Mouse (Mus musculus): Measurements from ENCODE around the gene Qrich1. TPM values are rescaled to one million over a fixed set of nuclear protein-coding genes. Genes with fewer than 3 reads are reported as not detected.
A peak's percentile ranks its signal among the peaks of the same experiment; 100 is the strongest.

The Qrich1 gene
- total and polyA plus RNA-seq, 2 experiments from 2014 or later, result 109 to 240 TPM

DNA sequence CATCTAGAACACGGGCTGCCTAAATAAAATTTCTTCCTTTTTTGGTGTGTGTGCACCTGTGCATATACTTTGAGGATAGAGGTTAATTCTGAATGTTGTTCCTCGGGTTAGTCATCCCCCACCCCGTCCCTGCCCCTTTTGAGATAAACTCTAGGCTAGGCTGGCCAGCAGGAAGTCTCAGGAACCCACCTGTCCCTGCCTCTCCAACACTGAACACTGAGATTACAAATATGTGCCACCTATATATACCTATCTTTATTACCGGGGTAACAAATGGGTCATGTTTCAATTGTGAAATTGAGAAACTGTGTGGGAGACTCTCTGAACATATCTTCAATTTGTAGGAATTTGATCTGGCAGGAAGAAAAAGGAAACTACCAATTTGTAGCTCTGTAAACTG, 92.3 kb downstream of the Qrich1 start:
- Histone ChIP-seq H3K4me2 (ENCODE audit: low read depth, low read length, poor library complexity, severe bottlenecking) (no peak overlapping the region), H3K4me1 (ENCODE audit: insufficient read depth, low read length) (no peaks in the 10 kb centered on the region), H3K27ac (ENCODE audit: low read depth, low read length) (no peak overlapping the region), H3K9ac (replicated peaks; ENCODE audit: low read length, poor library complexity, severe bottlenecking) (no peak overlapping the region), H3K9me3 (ENCODE audit: low read length) (no peaks in the 10 kb centered on the region), H3K27me3 (ENCODE audit: insufficient read depth, low read length) (no peaks in the 10 kb centered on the region), H3K36me3 (ENCODE audit: insufficient read depth, low read length) (peaks cover 69% of the 10 kb centered on the region), H3K4me3 (ENCODE audit: low read depth, low read length) (no peak overlapping the region)
- WGBS, result 95% methylated on average over 4 of the region's 4 CpGs
- TF ChIP-seq CTCF (IDR thresholded peaks at IDR 0.05), result no peak
- no peak for ATAC-seq (ENCODE audit: low FRiP score)
- no peak for DNase-seq (ENCODE audit: low spot score)

MicroRNAs within 50 kb of the gene (microRNA counts, 519-probe panel; counts per million panel counts)
- 3,794 counts per million, percentile 79 among the panel's probes with 10 or more counts for microRNA mmu-miR-191
- 2,067 counts per million, percentile 65 among the panel's probes with 10 or more counts for microRNA mmu-miR-425

Small RNA genes within 50 kb of the gene (microRNA-seq; reads per million reads assigned to microRNA genes)
- gene Gm24083 (ENCODE audit: borderline number of aligned reads) (not detected), gene Mir191 (ENCODE audit: borderline number of aligned reads) (not detected), gene Mir425 (ENCODE audit: borderline number of aligned reads) (1,230 reads per million, percentile 77 among the genes with 10 or more reads in this experiment)

Other genes starting within 250 kb of the Qrich1 start
- gene Nicn1, start 226.4 kb upstream of the Qrich1 start, total RNA-seq (2014; rRNA removed), result 80.7 and 107 TPM in 2 replicates
- gene Nicn1, start 226.4 kb upstream of the Qrich1 start, polyA plus RNA-seq (2015; fragmentation: Nextera tagmentation; extraction: Ambion mirVana), result 122 and 142 TPM in 2 replicates
- 27.7 and 30.2 TPM in 2 replicates for gene Amt, start 220.0 kb upstream of the Qrich1 start, total RNA-seq (2014; rRNA removed)
- 28.1 and 30.9 TPM in 2 replicates for gene Amt, start 220.0 kb upstream of the Qrich1 start, polyA plus RNA-seq (2015; fragmentation: Nextera tagmentation; extraction: Ambion mirVana)
- gene Rhoa, start 210.7 kb upstream of the Qrich1 start, total RNA-seq (2014; rRNA removed), result 120 and 124 TPM in 2 replicates
- 242 and 252 TPM in 2 replicates for gene Rhoa, start 210.7 kb upstream of the Qrich1 start, polyA plus RNA-seq (2015; fragmentation: Nextera tagmentation; extraction: Ambion mirVana)
- gene Tcta, start 210.6 kb upstream of the Qrich1 start, total RNA-seq (2014; rRNA removed), result 59.8 and 61.2 TPM in 2 replicates
- gene Tcta, start 210.6 kb upstream of the Qrich1 start, polyA plus RNA-seq (2015; fragmentation: Nextera tagmentation; extraction: Ambion mirVana), result 76.3 and 79.8 TPM in 2 replicates
- gene Gpx1, start 177.9 kb upstream of the Qrich1 start, total RNA-seq (2014; rRNA removed), result 225 and 226 TPM in 2 replicates
- gene Gpx1, start 177.9 kb upstream of the Qrich1 start, polyA plus RNA-seq (2015; fragmentation: Nextera tagmentation; extraction: Ambion mirVana), result 430 and 447 TPM in 2 replicates
- gene Usp4, start 169.0 kb upstream of the Qrich1 start, total RNA-seq (2014; rRNA removed), result 114 and 132 TPM in 2 replicates
- gene Usp4, start 169.0 kb upstream of the Qrich1 start, polyA plus RNA-seq (2015; fragmentation: Nextera tagmentation; extraction: Ambion mirVana), result 102 and 106 TPM in 2 replicates
- 2.1 and 3.0 TPM in 2 replicates for gene 1700102P08Rik, start 124.0 kb upstream of the Qrich1 start, total RNA-seq (2014; rRNA removed)
- 0.99 and 1.4 TPM in 2 replicates for gene 1700102P08Rik, start 124.0 kb upstream of the Qrich1 start, polyA plus RNA-seq (2015; fragmentation: Nextera tagmentation; extraction: Ambion mirVana)
- gene Ccdc36, start 88.3 kb upstream of the Qrich1 start, total RNA-seq (2014; rRNA removed), result 1.5 and 2.0 TPM in 2 replicates
- 1.9 TPM in 2 replicates for gene Ccdc36, start 88.3 kb upstream of the Qrich1 start, polyA plus RNA-seq (2015; fragmentation: Nextera tagmentation; extraction: Ambion mirVana)
- gene BC048562, start 80.3 kb upstream of the Qrich1 start, total RNA-seq (2014; rRNA removed), result not detected in 2 replicates
- gene BC048562, start 80.3 kb upstream of the Qrich1 start, polyA plus RNA-seq (2015; fragmentation: Nextera tagmentation; extraction: Ambion mirVana), result not detected in 2 replicates
- gene Ccdc71, start 56.3 kb upstream of the Qrich1 start, total RNA-seq (2014; rRNA removed), result 37.3 and 39.8 TPM in 2 replicates
- gene Ccdc71, start 56.3 kb upstream of the Qrich1 start, polyA plus RNA-seq (2015; fragmentation: Nextera tagmentation; extraction: Ambion mirVana), result 56.8 and 61.2 TPM in 2 replicates
- gene Klhdc8b, start 55.2 kb upstream of the Qrich1 start, total RNA-seq (2014; rRNA removed), result 82.4 and 86.3 TPM in 2 replicates
- 56.1 and 59.2 TPM in 2 replicates for gene Klhdc8b, start 55.2 kb upstream of the Qrich1 start, polyA plus RNA-seq (2015; fragmentation: Nextera tagmentation; extraction: Ambion mirVana)
- gene Lamb2, start 37.1 kb upstream of the Qrich1 start, total RNA-seq (2014; rRNA removed), result 56.5 and 169 TPM in 2 replicates
- gene Lamb2, start 37.1 kb upstream of the Qrich1 start, polyA plus RNA-seq (2015; fragmentation: Nextera tagmentation; extraction: Ambion mirVana), result 15.8 and 18.5 TPM in 2 replicates
- 86.5 and 113 TPM in 2 replicates for gene Usp19, start 26.2 kb upstream of the Qrich1 start, total RNA-seq (2014; rRNA removed)
- gene Usp19, start 26.2 kb upstream of the Qrich1 start, polyA plus RNA-seq (2015; fragmentation: Nextera tagmentation; extraction: Ambion mirVana), result 48.2 and 50.7 TPM in 2 replicates
- gene Qars, start 9.1 kb upstream of the Qrich1 start, total RNA-seq (2014; rRNA removed), result 107 and 146 TPM in 2 replicates
- gene Qars, start 9.1 kb upstream of the Qrich1 start, polyA plus RNA-seq (2015; fragmentation: Nextera tagmentation; extraction: Ambion mirVana), result 62.0 and 62.6 TPM in 2 replicates
- gene Impdh2, start 43.5 kb downstream of the Qrich1 start, total RNA-seq (2014; rRNA removed), result 81.3 and 81.7 TPM in 2 replicates
- 93.7 and 96.6 TPM in 2 replicates for gene Impdh2, start 43.5 kb downstream of the Qrich1 start, polyA plus RNA-seq (2015; fragmentation: Nextera tagmentation; extraction: Ambion mirVana)
- gene Ndufaf3, start 50.6 kb downstream of the Qrich1 start, total RNA-seq (2014; rRNA removed), result 56.9 and 62.9 TPM in 2 replicates
- gene Ndufaf3, start 50.6 kb downstream of the Qrich1 start, polyA plus RNA-seq (2015; fragmentation: Nextera tagmentation; extraction: Ambion mirVana), result 93.1 and 93.8 TPM in 2 replicates
- gene Dalrd3, start 53.1 kb downstream of the Qrich1 start, total RNA-seq (2014; rRNA removed), result 98.3 and 119 TPM in 2 replicates
- gene Dalrd3, start 53.1 kb downstream of the Qrich1 start, polyA plus RNA-seq (2015; fragmentation: Nextera tagmentation; extraction: Ambion mirVana), result 310 and 313 TPM in 2 replicates
- gene Wdr6, start 61.9 kb downstream of the Qrich1 start, total RNA-seq (2014; rRNA removed), result 610 and 628 TPM in 2 replicates
- 378 and 391 TPM in 2 replicates for gene Wdr6, start 61.9 kb downstream of the Qrich1 start, polyA plus RNA-seq (2015; fragmentation: Nextera tagmentation; extraction: Ambion mirVana)
- 51.7 and 65.8 TPM in 2 replicates for gene P4htm, start 80.9 kb downstream of the Qrich1 start, total RNA-seq (2014; rRNA removed)
- 48.7 and 53.5 TPM in 2 replicates for gene P4htm, start 80.9 kb downstream of the Qrich1 start, polyA plus RNA-seq (2015; fragmentation: Nextera tagmentation; extraction: Ambion mirVana)
- 43.1 and 61.9 TPM in 2 replicates for gene Arih2, start 132.6 kb downstream of the Qrich1 start, total RNA-seq (2014; rRNA removed)
- 36.7 and 37.3 TPM in 2 replicates for gene Arih2, start 132.6 kb downstream of the Qrich1 start, polyA plus RNA-seq (2015; fragmentation: Nextera tagmentation; extraction: Ambion mirVana)
- gene Slc25a20, start 145.3 kb downstream of the Qrich1 start, total RNA-seq (2014; rRNA removed), result 32.5 and 50.8 TPM in 2 replicates
- 44.4 and 45.4 TPM in 2 replicates for gene Slc25a20, start 145.3 kb downstream of the Qrich1 start, polyA plus RNA-seq (2015; fragmentation: Nextera tagmentation; extraction: Ambion mirVana)
- 107 and 137 TPM in 2 replicates for gene Prkar2a, start 172.5 kb downstream of the Qrich1 start, total RNA-seq (2014; rRNA removed)
- gene Prkar2a, start 172.5 kb downstream of the Qrich1 start, polyA plus RNA-seq (2015; fragmentation: Nextera tagmentation; extraction: Ambion mirVana), result 44.8 and 49.7 TPM in 2 replicates

Data from midbrain, postnatal 0 days (tissue).